Mouse (Mus musculus): ENCODE results near the gene Erich3. TPM values are rescaled to one million over a fixed set of nuclear protein-coding genes. Genes with fewer than 3 reads are reported as not detected.

Gene Erich3
- polyA plus RNA-seq, 1 experiment from 2014 or later, result 0.05 TPM

GRCm38 (mm10) chr3:154800888-154801429 lies 137.3 kb downstream of the Erich3 start:
- Histone ChIP-seq H3K4me2 (replicated peaks; ENCODE audit: low read depth) (no peak overlapping the region), H3K27ac (replicated peaks) (no peak overlapping the region), H3K27me3 (ENCODE audit: control insufficient read depth, insufficient read depth, low read length) (no peaks in the 10 kb centered on the region), H3K4me1 (replicated peaks; ENCODE audit: control insufficient read depth, insufficient read depth) (no peaks in the 10 kb centered on the region), H3K9ac (ENCODE audit: low read length) (no peak overlapping the region), H3K36me3 (ENCODE audit: control insufficient read depth, insufficient read depth, low read length) (no peaks in the 10 kb centered on the region), H3K4me3 (ENCODE audit: low read depth, low read length) (no peak overlapping the region), H3K9me3 (ENCODE audit: control insufficient read depth, low read length) (no peaks in the 10 kb centered on the region)
- TF ChIP-seq EP300 (optimal IDR thresholded peaks at IDR 0.05) (no peak), CTCF (IDR thresholded peaks at IDR 0.05; ENCODE audit: low read depth) (no peak)
- ATAC-seq (ENCODE audit: low FRiP score, low TSS enrichment) (no peak), DNase-seq (ENCODE audit: low spot score) (no peak)
- 43% methylated on average over 8 of the region's 8 CpGs for WGBS

GRCm38 (mm10) chr3:154806626-154807025 lies 143.0 kb downstream of the Erich3 start:
- TF ChIP-seq EP300 (optimal IDR thresholded peaks at IDR 0.05) (no peak), CTCF (IDR thresholded peaks at IDR 0.05; ENCODE audit: low read depth) (no peak)
- Histone ChIP-seq H3K9me3 (ENCODE audit: control insufficient read depth, low read length) (no peaks in the 10 kb centered on the region), H3K9ac (ENCODE audit: low read length) (no peak overlapping the region), H3K27me3 (ENCODE audit: control insufficient read depth, insufficient read depth, low read length) (no peaks in the 10 kb centered on the region), H3K27ac (replicated peaks) (no peak overlapping the region), H3K4me3 (ENCODE audit: low read depth, low read length) (no peak overlapping the region), H3K4me1 (replicated peaks; ENCODE audit: control insufficient read depth, insufficient read depth) (no peaks in the 10 kb centered on the region), H3K36me3 (ENCODE audit: control insufficient read depth, insufficient read depth, low read length) (no peaks in the 10 kb centered on the region), H3K4me2 (replicated peaks; ENCODE audit: low read depth) (no peak overlapping the region)
- 21% methylated on average over 7 of the region's 7 CpGs for WGBS
- DNase-seq (ENCODE audit: low spot score) (no peak), ATAC-seq (ENCODE audit: low FRiP score, low TSS enrichment) (no peak)

- Histone ChIP-seq H3K4me3 (ENCODE audit: low read depth, low read length) (no peak overlapping the region), H3K4me1 (replicated peaks; ENCODE audit: control insufficient read depth, insufficient read depth) (no peaks in the 10 kb centered on the region), H3K9me3 (ENCODE audit: control insufficient read depth, low read length) (no peaks in the 10 kb centered on the region), H3K9ac (ENCODE audit: low read length) (no peak overlapping the region), H3K4me2 (replicated peaks; ENCODE audit: low read depth) (no peak overlapping the region), H3K27me3 (ENCODE audit: control insufficient read depth, insufficient read depth, low read length) (no peaks in the 10 kb centered on the region), H3K36me3 (ENCODE audit: control insufficient read depth, insufficient read depth, low read length) (no peaks in the 10 kb centered on the region), H3K27ac (replicated peaks) (no peak overlapping the region)
- WGBS, result 32% methylated on average over 7 of the region's 7 CpGs
- ATAC-seq (ENCODE audit: low FRiP score, low TSS enrichment), result peak; percentile 76
- no peak for DNase-seq (ENCODE audit: low spot score)
- TF ChIP-seq CTCF (IDR thresholded peaks at IDR 0.05; ENCODE audit: low read depth), result no peak
- no peak for TF ChIP-seq EP300 (optimal IDR thresholded peaks at IDR 0.05)
Measured at GRCm38 (mm10) chr3:154810273-154810870, 146.7 kb downstream of the Erich3 start.

GRCm38 (mm10) chr3:154811281-154811680 lies 147.6 kb downstream of the Erich3 start:
- Histone ChIP-seq H3K4me2 (replicated peaks; ENCODE audit: low read depth) (no peak overlapping the region), H3K9me3 (ENCODE audit: control insufficient read depth, low read length) (no peaks in the 10 kb centered on the region), H3K27ac (replicated peaks) (no peak overlapping the region), H3K9ac (ENCODE audit: low read length) (no peak overlapping the region), H3K4me1 (replicated peaks; ENCODE audit: control insufficient read depth, insufficient read depth) (no peaks in the 10 kb centered on the region), H3K4me3 (ENCODE audit: low read depth, low read length) (no peak overlapping the region), H3K27me3 (ENCODE audit: control insufficient read depth, insufficient read depth, low read length) (no peaks in the 10 kb centered on the region), H3K36me3 (ENCODE audit: control insufficient read depth, insufficient read depth, low read length) (no peaks in the 10 kb centered on the region)
- 23% methylated on average over 9 of the region's 9 CpGs for WGBS
- ATAC-seq (ENCODE audit: low FRiP score, low TSS enrichment), result no peak
- DNase-seq (ENCODE audit: low spot score), result no peak
- TF ChIP-seq EP300 (optimal IDR thresholded peaks at IDR 0.05) (no peak), CTCF (IDR thresholded peaks at IDR 0.05; ENCODE audit: low read depth) (no peak)

- Histone ChIP-seq H3K36me3 (ENCODE audit: control insufficient read depth, insufficient read depth, low read length) (no peaks in the 10 kb centered on the region), H3K9me3 (ENCODE audit: control insufficient read depth, low read length) (no peaks in the 10 kb centered on the region), H3K27me3 (ENCODE audit: control insufficient read depth, insufficient read depth, low read length) (no peaks in the 10 kb centered on the region), H3K27ac (replicated peaks) (no peak overlapping the region), H3K4me3 (ENCODE audit: low read depth, low read length) (no peak overlapping the region), H3K4me1 (replicated peaks; ENCODE audit: control insufficient read depth, insufficient read depth) (no peaks in the 10 kb centered on the region), H3K9ac (ENCODE audit: low read length) (no peak overlapping the region), H3K4me2 (replicated peaks; ENCODE audit: low read depth) (no peak overlapping the region)
- 60% methylated on average over 9 of the region's 9 CpGs for WGBS
- TF ChIP-seq CTCF (IDR thresholded peaks at IDR 0.05; ENCODE audit: low read depth) (no peak), EP300 (optimal IDR thresholded peaks at IDR 0.05) (no peak)
- DNase-seq (ENCODE audit: low spot score) (no peak), ATAC-seq (ENCODE audit: low FRiP score, low TSS enrichment) (no peak)
Measured at GRCm38 (mm10) chr3:154811833-154812232, 148.2 kb downstream of the Erich3 start.

GRCm38 (mm10) chr3:154812893-154813292 lies 149.2 kb downstream of the Erich3 start:
- TF ChIP-seq CTCF (IDR thresholded peaks at IDR 0.05; ENCODE audit: low read depth) (no peak), EP300 (optimal IDR thresholded peaks at IDR 0.05) (no peak)
- no peak for ATAC-seq (ENCODE audit: low FRiP score, low TSS enrichment)
- no peaks in the 10 kb centered on the region for H3K27me3 ChIP-seq (ENCODE audit: control insufficient read depth, insufficient read depth, low read length)
- DNase-seq (ENCODE audit: low spot score), result no peak
- no peak overlapping the region for H3K9ac ChIP-seq (ENCODE audit: low read length)
- WGBS, result 20% methylated on average over 1 of the region's 1 CpGs
- no peak overlapping the region for H3K4me3 ChIP-seq (ENCODE audit: low read depth, low read length)
- H3K4me1 ChIP-seq (replicated peaks; ENCODE audit: control insufficient read depth, insufficient read depth), result no peaks in the 10 kb centered on the region
- H3K9me3 ChIP-seq (ENCODE audit: control insufficient read depth, low read length), result no peaks in the 10 kb centered on the region
- no peak overlapping the region for H3K4me2 ChIP-seq (replicated peaks; ENCODE audit: low read depth)
- H3K36me3 ChIP-seq (ENCODE audit: control insufficient read depth, insufficient read depth, low read length), result no peaks in the 10 kb centered on the region
- H3K27ac ChIP-seq (replicated peaks), result no peak overlapping the region
